Mouse (Mus musculus): ENCODE results near the gene Lat. TPM values are rescaled to one million over a fixed set of nuclear protein-coding genes. Genes with fewer than 3 reads are reported as not detected.

Lat gene
- polyA plus RNA-seq, 1 experiment: 0.23 TPM

GRCm38 (mm10) chr7:126376903-126377277 is 7.5 kb upstream of the Lat start:
- Histone ChIP-seq H3K79me3 (ENCODE audit: low read depth) (peaks cover 6% of the 10 kb centered on the region), H3ac (ENCODE audit: control insufficient read depth, insufficient read length, low read depth) (peak overlapping the region; percentile 92), H3K36me3 (ENCODE audit: control insufficient read depth, insufficient read depth) (no peaks in the 10 kb centered on the region), H3K4me3 (ENCODE audit: insufficient read depth, poor library complexity, severe bottlenecking) (peak overlapping the region; percentile 91), H3K79me2 (ENCODE audit: control insufficient read depth, insufficient read depth) (peaks cover 22% of the 10 kb centered on the region), H3K27me3 (ENCODE audit: control insufficient read depth, insufficient read depth, insufficient read length) (no peaks in the 10 kb centered on the region)
- TF ChIP-seq CTCF (IDR thresholded peaks at IDR 0.05; ENCODE audit: control insufficient read depth, insufficient read depth, insufficient read length) (no peak), MAX (IDR thresholded peaks at IDR 0.05) (no peak), USF1 (IDR thresholded peaks at IDR 0.05; ENCODE audit: low read depth) (no peak), CEBPB (IDR thresholded peaks at IDR 0.05; ENCODE audit: low read depth) (no peak), MYOG (IDR thresholded peaks at IDR 0.05; ENCODE audit: control insufficient read depth, extremely low read depth, insufficient read length) (no peak), FOSL1 (IDR thresholded peaks at IDR 0.05; ENCODE audit: insufficient read depth, low read length, poor library complexity, severe bottlenecking) (no peak), MYOD1 (IDR thresholded peaks at IDR 0.05; ENCODE audit: control insufficient read depth, insufficient read length, low read depth) (no peak)

- Histone ChIP-seq H3K79me2 (ENCODE audit: control insufficient read depth, insufficient read depth) (peaks cover 22% of the 10 kb centered on the region), H3K27me3 (ENCODE audit: control insufficient read depth, insufficient read depth, insufficient read length) (no peaks in the 10 kb centered on the region), H3K36me3 (ENCODE audit: control insufficient read depth, insufficient read depth) (no peaks in the 10 kb centered on the region), H3ac (ENCODE audit: control insufficient read depth, insufficient read length, low read depth) (no peak overlapping the region), H3K4me3 (ENCODE audit: insufficient read depth, poor library complexity, severe bottlenecking) (no peak overlapping the region), H3K79me3 (ENCODE audit: low read depth) (peaks cover 6% of the 10 kb centered on the region)
- TF ChIP-seq MYOG (IDR thresholded peaks at IDR 0.05; ENCODE audit: control insufficient read depth, extremely low read depth, insufficient read length): no peak
- TF ChIP-seq CTCF (IDR thresholded peaks at IDR 0.05; ENCODE audit: control insufficient read depth, insufficient read depth, insufficient read length): no peak
- no peak for TF ChIP-seq CEBPB (IDR thresholded peaks at IDR 0.05; ENCODE audit: low read depth)
- no peak for TF ChIP-seq FOSL1 (IDR thresholded peaks at IDR 0.05; ENCODE audit: insufficient read depth, low read length, poor library complexity, severe bottlenecking)
- no peak for TF ChIP-seq MAX (IDR thresholded peaks at IDR 0.05)
- TF ChIP-seq USF1 (IDR thresholded peaks at IDR 0.05; ENCODE audit: low read depth): no peak
- no peak for TF ChIP-seq MYOD1 (IDR thresholded peaks at IDR 0.05; ENCODE audit: control insufficient read depth, insufficient read length, low read depth)
Observed at GRCm38 (mm10) chr7:126375012-126375411, 5.6 kb upstream of the Lat start.

DNA sequence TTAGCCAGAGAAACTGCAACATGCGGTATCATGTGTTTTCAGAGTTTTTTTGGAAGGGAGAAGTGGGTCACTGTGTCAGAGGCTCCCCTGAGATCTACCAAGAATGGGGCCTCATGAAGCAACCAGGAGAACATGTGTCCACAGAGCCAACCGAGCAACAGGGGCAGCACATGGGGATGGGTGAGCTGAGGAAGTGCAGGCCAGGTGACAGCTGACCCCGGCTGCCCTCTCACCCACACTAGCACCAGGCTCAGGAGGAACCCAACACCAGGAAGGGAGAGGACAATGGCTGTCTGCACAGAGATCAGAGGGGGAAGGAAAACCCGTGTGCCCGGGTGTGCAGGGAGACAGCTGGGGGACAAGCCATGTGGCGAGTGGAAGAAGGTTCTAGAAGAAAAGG is 5.2 kb upstream of the Lat start:
- Histone ChIP-seq H3K36me3 (ENCODE audit: control insufficient read depth, insufficient read depth) (no peaks in the 10 kb centered on the region), H3K79me2 (ENCODE audit: control insufficient read depth, insufficient read depth) (peaks cover 22% of the 10 kb centered on the region), H3K79me3 (ENCODE audit: low read depth) (peaks cover 6% of the 10 kb centered on the region), H3K27me3 (ENCODE audit: control insufficient read depth, insufficient read depth, insufficient read length) (no peaks in the 10 kb centered on the region), H3K4me3 (ENCODE audit: insufficient read depth, poor library complexity, severe bottlenecking) (no peak overlapping the region), H3ac (ENCODE audit: control insufficient read depth, insufficient read length, low read depth) (no peak overlapping the region)
- TF ChIP-seq FOSL1 (IDR thresholded peaks at IDR 0.05; ENCODE audit: insufficient read depth, low read length, poor library complexity, severe bottlenecking) (no peak), USF1 (IDR thresholded peaks at IDR 0.05; ENCODE audit: low read depth) (no peak), MAX (IDR thresholded peaks at IDR 0.05) (no peak), MYOD1 (IDR thresholded peaks at IDR 0.05; ENCODE audit: control insufficient read depth, insufficient read length, low read depth) (no peak), CTCF (IDR thresholded peaks at IDR 0.05; ENCODE audit: control insufficient read depth, insufficient read depth, insufficient read length) (no peak), MYOG (IDR thresholded peaks at IDR 0.05; ENCODE audit: control insufficient read depth, extremely low read depth, insufficient read length) (no peak), CEBPB (IDR thresholded peaks at IDR 0.05; ENCODE audit: low read depth) (no peak)

DNA sequence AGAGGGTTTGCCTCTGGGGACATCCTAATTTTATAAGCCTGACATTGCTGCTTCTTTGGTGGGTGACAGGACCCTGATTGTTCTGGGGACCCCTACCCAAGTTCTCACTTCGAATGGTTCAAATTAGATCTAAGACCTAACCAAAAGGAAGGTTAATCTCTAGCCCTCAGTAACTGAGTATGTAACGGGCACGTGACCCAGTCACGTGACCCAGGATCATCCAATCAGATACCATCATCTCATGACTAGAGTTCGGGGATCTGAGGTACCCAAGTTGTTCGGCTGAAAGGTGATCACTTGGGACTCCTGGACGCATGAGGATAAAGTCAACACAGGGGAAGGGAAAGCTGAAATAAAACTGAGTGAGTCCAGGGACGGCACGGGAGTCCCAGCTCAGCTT is 3.6 kb upstream of the Lat start:
- no peak overlapping the region for H3K4me3 ChIP-seq (ENCODE audit: insufficient read depth, poor library complexity, severe bottlenecking)
- peaks cover 22% of the 10 kb centered on the region for H3K79me2 ChIP-seq (ENCODE audit: control insufficient read depth, insufficient read depth)
- no peak overlapping the region for H3ac ChIP-seq (ENCODE audit: control insufficient read depth, insufficient read length, low read depth)
- no peaks in the 10 kb centered on the region for H3K36me3 ChIP-seq (ENCODE audit: control insufficient read depth, insufficient read depth)
- TF ChIP-seq CTCF (IDR thresholded peaks at IDR 0.05; ENCODE audit: control insufficient read depth, insufficient read depth, insufficient read length) (no peak), USF1 (IDR thresholded peaks at IDR 0.05; ENCODE audit: low read depth) (peak; percentile 83)
- H3K79me3 ChIP-seq (ENCODE audit: low read depth): peaks cover 6% of the 10 kb centered on the region
- H3K27me3 ChIP-seq (ENCODE audit: control insufficient read depth, insufficient read depth, insufficient read length): no peaks in the 10 kb centered on the region

GRCm38 (mm10) chr7:126368367-126368766 is 1.0 kb downstream of the Lat start:
- Histone ChIP-seq H3K36me3 (ENCODE audit: control insufficient read depth, insufficient read depth) (no peaks in the 10 kb centered on the region), H3K79me2 (ENCODE audit: control insufficient read depth, insufficient read depth) (no peaks in the 10 kb centered on the region), H3ac (ENCODE audit: control insufficient read depth, insufficient read length, low read depth) (no peak overlapping the region), H3K79me3 (ENCODE audit: low read depth) (no peaks in the 10 kb centered on the region), H3K27me3 (ENCODE audit: control insufficient read depth, insufficient read depth, insufficient read length) (no peaks in the 10 kb centered on the region), H3K4me3 (ENCODE audit: insufficient read depth, poor library complexity, severe bottlenecking) (no peak overlapping the region)
- no peak for TF ChIP-seq CTCF (IDR thresholded peaks at IDR 0.05; ENCODE audit: control insufficient read depth, insufficient read depth, insufficient read length)
- no peak for TF ChIP-seq CEBPB (IDR thresholded peaks at IDR 0.05; ENCODE audit: low read depth)
- no peak for TF ChIP-seq MAX (IDR thresholded peaks at IDR 0.05)
- no peak for TF ChIP-seq MYOD1 (IDR thresholded peaks at IDR 0.05; ENCODE audit: control insufficient read depth, insufficient read length, low read depth)
- no peak for TF ChIP-seq FOSL1 (IDR thresholded peaks at IDR 0.05; ENCODE audit: insufficient read depth, low read length, poor library complexity, severe bottlenecking)
- TF ChIP-seq MYOG (IDR thresholded peaks at IDR 0.05; ENCODE audit: control insufficient read depth, extremely low read depth, insufficient read length): no peak
- TF ChIP-seq USF1 (IDR thresholded peaks at IDR 0.05; ENCODE audit: low read depth): no peak

DNA sequence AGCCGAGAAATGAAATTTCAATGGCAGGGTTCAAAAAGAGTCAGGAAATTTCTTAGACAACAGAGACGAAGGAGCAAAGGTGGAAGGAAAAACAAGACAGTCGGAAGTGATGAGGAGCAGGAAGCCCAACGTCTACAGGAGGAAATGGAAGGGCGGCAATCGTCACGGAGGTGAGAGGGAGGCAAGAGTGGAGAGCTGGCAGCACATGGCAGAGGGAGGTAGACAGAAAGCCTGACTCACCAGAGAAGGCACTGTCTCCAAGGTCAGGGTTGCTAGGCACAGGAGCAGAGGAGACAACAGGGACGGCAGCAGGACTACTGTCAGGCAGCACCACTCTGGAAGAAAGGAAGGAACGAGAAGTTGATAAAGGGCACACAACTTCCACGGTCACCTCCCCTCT is 1.7 kb downstream of the Lat start:
- no peak overlapping the region for H3K4me3 ChIP-seq (ENCODE audit: insufficient read depth, poor library complexity, severe bottlenecking)
- no peaks in the 10 kb centered on the region for H3K79me2 ChIP-seq (ENCODE audit: control insufficient read depth, insufficient read depth)
- H3K27me3 ChIP-seq (ENCODE audit: control insufficient read depth, insufficient read depth, insufficient read length): no peaks in the 10 kb centered on the region
- no peak for TF ChIP-seq MYOD1 (IDR thresholded peaks at IDR 0.05; ENCODE audit: control insufficient read depth, insufficient read length, low read depth)
- TF ChIP-seq MYOG (IDR thresholded peaks at IDR 0.05; ENCODE audit: control insufficient read depth, extremely low read depth, insufficient read length): no peak
- no peak for TF ChIP-seq FOSL1 (IDR thresholded peaks at IDR 0.05; ENCODE audit: insufficient read depth, low read length, poor library complexity, severe bottlenecking)
- TF ChIP-seq CEBPB (IDR thresholded peaks at IDR 0.05; ENCODE audit: low read depth): no peak
- no peak for TF ChIP-seq CTCF (IDR thresholded peaks at IDR 0.05; ENCODE audit: control insufficient read depth, insufficient read depth, insufficient read length)
- no peak for TF ChIP-seq USF1 (IDR thresholded peaks at IDR 0.05; ENCODE audit: low read depth)
- no peak for TF ChIP-seq MAX (IDR thresholded peaks at IDR 0.05)
- no peak overlapping the region for H3ac ChIP-seq (ENCODE audit: control insufficient read depth, insufficient read length, low read depth)
- H3K36me3 ChIP-seq (ENCODE audit: control insufficient read depth, insufficient read depth): no peaks in the 10 kb centered on the region
- H3K79me3 ChIP-seq (ENCODE audit: low read depth): no peaks in the 10 kb centered on the region
